Mouse (Mus musculus): ENCODE results near the gene Retnlg.
"Not testable (repeated sequence)": the region's sequence is repeated elsewhere in the genome, so short reads cannot be mapped to it uniquely, and the experiment has no call there.

Retnlg gene

DNA sequence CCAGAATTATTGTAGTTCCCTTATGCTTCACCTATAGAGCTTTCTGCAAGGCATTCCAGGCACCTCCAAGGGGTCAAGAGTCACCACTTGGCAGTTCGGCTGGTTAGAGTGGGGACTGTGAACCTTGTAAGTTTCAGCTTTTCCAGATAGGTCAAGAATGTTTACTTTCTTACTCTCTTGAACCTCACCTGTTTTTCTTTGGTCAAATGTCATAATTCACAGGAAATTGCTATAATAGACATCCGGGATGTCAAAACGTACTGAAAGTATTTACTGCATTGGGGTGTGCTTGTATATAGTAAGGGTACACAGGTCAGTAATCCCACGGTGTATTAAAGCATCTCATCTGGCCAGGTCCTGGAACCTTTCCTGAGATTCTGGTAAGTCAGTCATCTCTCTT is at the start of gene Retnlg:
TSS of gene Retnlg (plus strand) at position 301 of the 400 bp plus-strand sequence.
- no peak for DNase-seq (ENCODE audit: low spot score)

GRCm38 (mm10) chr16:48826474-48826873 is 45.9 kb upstream of the Retnlg start:
- DNase-seq (ENCODE audit: low spot score), result no peak

GRCm38 (mm10) chr16:48827625-48828024 is 44.8 kb upstream of the Retnlg start:
- no peak for DNase-seq (ENCODE audit: low spot score)

DNA sequence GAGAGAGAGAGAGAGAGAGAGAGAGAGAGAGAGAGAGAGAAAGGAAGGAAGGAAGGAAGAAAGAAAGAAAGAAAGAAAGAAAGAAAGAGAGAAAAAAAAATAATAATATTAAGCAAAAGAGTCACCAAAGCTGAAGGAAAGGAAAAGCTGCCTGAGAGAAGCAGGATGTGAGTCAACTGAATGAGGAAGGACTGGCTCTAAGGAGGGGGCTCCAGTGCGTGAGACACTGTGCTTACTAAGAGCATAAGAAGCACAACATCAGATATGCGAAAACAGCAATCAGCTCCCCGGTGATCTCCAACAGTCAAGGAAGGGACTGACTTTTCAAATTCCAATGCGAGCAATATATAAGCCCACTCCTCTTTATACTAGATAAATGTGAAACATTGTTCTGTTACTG is 43.4 kb upstream of the Retnlg start:
- no peak for DNase-seq (ENCODE audit: low spot score)

DNA sequence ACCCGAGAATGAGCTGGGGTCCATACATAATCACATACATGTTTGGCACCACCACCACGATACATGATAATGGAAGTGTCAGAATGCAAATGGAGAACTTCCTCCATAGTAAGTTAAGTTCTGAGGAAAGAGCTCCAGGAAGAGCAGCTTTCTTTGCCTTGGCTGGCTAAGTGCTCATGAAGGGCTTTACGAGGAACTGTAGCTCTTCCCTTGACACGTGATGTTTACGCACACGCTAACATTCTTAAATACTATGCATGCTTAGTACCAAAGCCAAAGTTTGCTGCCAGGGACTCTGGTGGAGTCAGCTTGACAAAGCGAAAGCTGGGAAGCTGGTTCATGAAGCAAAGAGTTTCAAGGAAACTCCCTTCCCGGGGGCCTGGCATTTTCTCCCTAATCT is 40.4 kb upstream of the Retnlg start:
- DNase-seq (ENCODE audit: low spot score), result no peak

DNA sequence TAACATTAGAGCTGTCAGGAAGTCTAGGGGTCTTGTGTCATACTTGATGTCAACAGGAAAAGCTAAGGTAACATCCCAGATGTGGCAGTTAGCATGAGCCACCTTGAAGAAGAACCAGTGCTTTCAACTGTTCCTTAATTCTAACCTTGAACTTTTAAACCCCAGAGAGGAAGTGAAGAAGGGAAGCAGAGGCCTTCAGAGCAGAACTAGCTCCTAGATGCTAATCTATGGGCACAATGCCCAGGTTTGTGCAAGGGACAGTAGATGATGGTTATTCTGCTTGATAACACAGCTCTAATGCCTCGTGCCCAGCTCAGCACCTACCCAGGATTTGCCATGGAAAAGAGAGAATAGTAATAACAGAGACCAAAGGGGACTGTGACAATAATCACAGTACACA is 38.8 kb upstream of the Retnlg start:
- DNase-seq (ENCODE audit: low spot score), result not testable (repeated sequence)

- no peak for DNase-seq (ENCODE audit: low spot score)
Observed at GRCm38 (mm10) chr16:48842266-48842665, 30.2 kb upstream of the Retnlg start, which contains the start of gene Retnla. Gene Retnla (plus strand): TSS chr16:48842551.

DNA sequence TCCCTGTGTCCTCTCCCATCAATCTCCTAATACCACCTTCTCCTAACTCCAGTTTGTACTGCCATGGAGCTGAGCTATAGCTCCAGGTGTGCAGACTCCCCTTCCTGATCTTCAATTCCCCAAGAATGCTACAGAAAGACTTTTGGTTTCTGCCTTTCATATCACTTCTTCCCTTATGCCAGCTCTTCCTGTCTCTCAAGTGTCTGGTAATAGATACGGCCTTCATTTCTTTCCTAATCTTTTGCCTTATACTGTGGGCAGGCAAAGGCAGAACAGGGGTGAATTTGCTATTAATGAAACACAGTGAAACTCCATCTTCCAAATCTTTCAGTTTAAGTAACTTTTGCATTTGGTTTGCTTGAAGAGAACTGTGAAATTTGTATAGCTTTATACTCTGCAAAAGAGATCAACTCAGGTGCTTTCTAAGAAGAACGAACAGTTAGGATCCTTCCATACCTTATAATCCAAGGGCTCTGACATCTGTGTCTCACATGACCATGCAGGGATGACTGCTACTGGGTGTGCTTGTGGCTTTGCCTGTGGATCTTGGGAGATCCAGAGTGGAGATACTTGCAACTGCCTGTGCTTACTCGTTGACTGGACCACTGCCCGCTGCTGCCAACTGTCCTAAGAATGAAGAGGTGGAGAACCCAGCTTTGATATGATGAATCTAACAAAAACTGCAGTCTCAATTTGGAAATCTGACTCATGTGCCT is 28.6 kb upstream of the Retnlg start:
- DNase-seq (ENCODE audit: low spot score), result no peak

- not testable (repeated sequence) for DNase-seq (ENCODE audit: low spot score)
Observed at GRCm38 (mm10) chr16:48865004-48865403, 7.4 kb upstream of the Retnlg start.

- no peak for DNase-seq (ENCODE audit: low spot score)
Observed at GRCm38 (mm10) chr16:48867690-48868089, 4.7 kb upstream of the Retnlg start.

DNA sequence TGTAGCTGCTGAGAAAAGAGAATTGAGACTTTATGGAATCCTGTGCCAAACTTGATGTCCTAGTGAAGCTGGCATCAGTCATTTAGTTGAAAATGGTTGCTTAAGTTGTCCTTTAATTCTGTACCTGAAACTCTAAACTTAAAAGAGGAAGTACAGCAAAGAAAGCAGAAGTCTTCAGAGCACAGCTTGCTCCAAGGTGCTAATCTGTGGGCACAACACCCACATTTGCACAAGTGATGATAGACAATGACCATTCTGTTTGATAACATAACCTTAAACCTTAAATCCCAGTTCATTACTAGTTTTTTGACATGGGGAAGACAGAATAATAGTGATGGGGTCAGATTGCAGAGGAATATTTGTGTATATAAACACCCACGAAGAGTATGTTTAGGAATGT is 3.8 kb upstream of the Retnlg start:
- DNase-seq (ENCODE audit: low spot score), result no peak

GRCm38 (mm10) chr16:48869671-48870070 is 2.8 kb upstream of the Retnlg start:
- DNase-seq (ENCODE audit: low spot score), result no peak

DNA sequence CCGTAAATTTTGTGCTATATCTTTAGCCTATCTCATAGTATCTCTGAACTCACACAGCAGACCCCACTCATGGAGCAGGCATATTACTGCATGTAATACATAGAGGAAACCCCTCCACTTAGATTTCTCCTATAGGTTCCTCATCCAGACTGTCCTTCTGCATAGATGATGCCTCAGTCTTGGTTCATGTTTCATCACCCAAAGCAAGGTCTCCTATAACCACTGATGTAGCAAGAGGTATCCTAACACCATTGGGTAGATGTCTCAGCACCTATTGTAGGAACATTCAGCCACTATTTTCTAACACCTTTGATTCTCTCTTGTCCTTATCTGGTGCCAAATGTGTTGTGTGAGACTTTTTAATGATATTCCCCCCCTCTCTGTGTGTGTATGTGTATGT is 667 bp upstream of the Retnlg start:
- DNase-seq (ENCODE audit: low spot score), result no peak

GRCm38 (mm10) chr16:48890733-48891132 is 18.3 kb downstream of the Retnlg start:
- DNase-seq (ENCODE audit: low spot score), result no peak

DNA sequence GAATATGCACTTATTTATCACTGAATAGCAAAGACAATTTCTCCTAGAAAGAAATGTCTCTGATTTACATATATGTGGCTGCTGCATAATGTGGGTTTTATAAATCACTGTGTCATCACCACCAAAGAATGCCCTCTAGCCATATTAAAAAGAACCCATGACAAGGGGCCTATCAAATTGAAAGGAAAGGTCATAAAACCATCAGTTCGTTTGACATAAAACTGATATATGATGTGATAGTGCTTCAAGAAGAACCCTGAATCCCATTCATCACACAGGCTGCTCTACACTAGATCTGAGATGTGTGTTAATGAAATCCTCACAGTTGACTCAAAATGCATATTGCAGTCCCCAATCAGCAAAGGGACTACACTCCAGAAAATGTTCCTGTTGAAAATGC is 27.4 kb downstream of the Retnlg start:
- DNase-seq (ENCODE audit: low spot score), result no peak

DNA sequence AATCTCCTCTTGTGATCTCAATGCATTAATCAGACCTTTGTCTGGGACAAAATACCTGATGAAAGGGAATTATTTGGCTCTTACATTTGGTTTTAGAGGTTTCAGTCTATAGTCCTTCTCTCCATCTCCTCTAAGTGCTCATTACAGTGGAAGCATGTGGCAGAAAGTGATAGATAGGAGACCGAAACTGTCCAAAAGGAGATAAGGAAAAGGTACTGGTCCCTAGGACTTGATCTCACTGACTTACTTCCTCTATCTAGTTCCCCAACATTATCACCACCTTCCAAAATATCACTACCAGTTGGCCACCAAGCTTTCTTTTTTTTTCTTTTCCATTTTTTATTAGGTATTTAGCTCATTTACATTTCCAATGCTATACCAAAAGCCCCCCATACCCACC is 38.8 kb downstream of the Retnlg start:
- DNase-seq (ENCODE audit: low spot score), result no peak

DNA sequence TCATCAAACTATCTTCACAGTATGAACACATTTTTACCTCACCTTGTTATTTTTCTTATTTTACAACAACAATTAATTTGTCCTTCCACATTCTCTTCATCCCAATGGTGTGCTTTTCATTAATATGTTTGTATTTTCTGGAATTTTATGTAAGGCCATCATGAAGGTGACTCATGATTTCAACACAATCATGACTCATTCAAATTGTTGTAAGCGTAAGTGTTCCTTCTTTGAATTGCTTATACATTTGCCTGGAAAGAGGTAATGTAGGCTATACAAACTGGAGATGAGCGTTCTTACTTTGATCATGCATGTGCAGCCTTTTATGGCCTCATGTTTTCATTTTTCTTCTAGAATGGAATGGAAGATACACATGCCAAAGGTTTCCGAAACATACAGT is 40.8 kb downstream of the Retnlg start:
- no peak for DNase-seq (ENCODE audit: low spot score)

GRCm38 (mm10) chr16:48923724-48924123 is 51.3 kb downstream of the Retnlg start:
- no peak for DNase-seq (ENCODE audit: low spot score)

Measured in T-cell, adult 2 months (primary cell).